In the genomic region with DNA sequence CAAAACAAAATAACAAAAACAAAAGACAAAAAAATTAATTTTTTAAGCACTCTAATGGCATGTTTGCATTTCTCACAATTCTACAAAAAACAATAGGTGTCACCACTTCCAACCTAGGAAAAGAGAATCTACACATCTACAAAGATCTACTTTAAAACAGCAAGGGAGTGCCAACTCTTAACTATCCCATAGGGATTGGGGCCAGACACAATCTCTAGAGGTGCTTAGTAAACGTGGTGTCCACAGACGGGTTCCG, we compare ENCODE assay signal across 8 mouse cellular contexts. TPM values are rescaled to one million over a fixed set of nuclear protein-coding genes. Genes with fewer than 3 reads are reported as not detected.
DNase-seq lines count a peak whose midpoint lies in the region; ATAC-seq and TF ChIP-seq lines count a peak whose summit lies in the region.

A gene (plus strand): TSS at position 192 of the 256 bp plus-strand sequence.

- H3K4me2 ChIP-seq in kidney, embryonic 15.5 days: peak within 1 kb of the TSS; percentile 67
- H3K4me2 ChIP-seq in hindbrain, postnatal 0 days (ENCODE audit: low read depth, low read length): peak within 1 kb of the TSS; percentile 78
- peak within 1 kb of the TSS; percentile 78 for H3K4me2 ChIP-seq in midbrain, embryonic 16.5 days (ENCODE audit: low read length)

- no peak for DNase-seq in kidney, adult 8-10 months
- DNase-seq in embryonic facial prominence, embryonic 10.5 days (ENCODE audit: low spot score): no peak
- no peak for DNase-seq in hindbrain, postnatal 0 days (ENCODE audit: low spot score)
- DNase-seq in adrenal gland, adult 2 months: no peak
- no peak for DNase-seq in adipocyte (ENCODE audit: low spot score)
- DNase-seq in embryo, embryonic 10.5 days (ENCODE audit: low spot score): no peak

- WGBS in kidney, embryonic 15.5 days: 17% methylated on average over 3 of the region's 3 CpGs
- WGBS in embryonic facial prominence, embryonic 10.5 days: 18% methylated on average over 3 of the region's 3 CpGs
- 41% methylated on average over 3 of the region's 3 CpGs for WGBS in hindbrain, postnatal 0 days
- 14% methylated on average over 3 of the region's 3 CpGs for WGBS in midbrain, embryonic 16.5 days

- peak within 1 kb of the TSS; percentile 86 for H3K27ac ChIP-seq in kidney, embryonic 15.5 days
- peak within 1 kb of the TSS; percentile 92 for H3K27ac ChIP-seq in embryonic facial prominence, embryonic 10.5 days (replicated peaks)
- H3K27ac ChIP-seq in hindbrain, postnatal 0 days: peak within 1 kb of the TSS; percentile 38; the same call in 1 of the 2 replicates
- H3K27ac ChIP-seq in midbrain, embryonic 16.5 days (ENCODE audit: low read length): 0 out of 2 replicates have a peak within 1 kb of the TSS, but pooled peaks have one; percentile 46

- no peak for ATAC-seq in kidney, embryonic 15.5 days (replicated peaks; ENCODE audit: low FRiP score)
- no peak; the same call in 1 of the 2 replicates for ATAC-seq in hindbrain, postnatal 0 days
- no peak; the same call in 1 of the 2 replicates for ATAC-seq in midbrain, embryonic 16.5 days

- H3K27me3 ChIP-seq in kidney, embryonic 15.5 days: 0 out of 2 replicates have a peak, but pooled peaks cover 6% of the 10 kb centered on the region
- H3K27me3 ChIP-seq in embryonic facial prominence, embryonic 10.5 days (replicated peaks; ENCODE audit: low read depth, poor library complexity, severe bottlenecking): peaks cover 44% of the 10 kb centered on the region
- no peaks in the 10 kb centered on the region for H3K27me3 ChIP-seq in hindbrain, postnatal 0 days (ENCODE audit: insufficient read depth, low read length)
- no peaks in the 10 kb centered on the region for H3K27me3 ChIP-seq in midbrain, embryonic 16.5 days (ENCODE audit: control insufficient read depth, insufficient read depth, low read depth, low read length)

- peak within 1 kb of the TSS; percentile 69 for H3K9ac ChIP-seq in kidney, embryonic 15.5 days
- peak within 1 kb of the TSS; percentile 56; the same call in 1 of the 2 replicates for H3K9ac ChIP-seq in hindbrain, postnatal 0 days (replicated peaks; ENCODE audit: low read length)
- peak within 1 kb of the TSS; percentile 55; the same call in 1 of the 2 replicates for H3K9ac ChIP-seq in midbrain, embryonic 16.5 days (ENCODE audit: low read depth, low read length)

- peak within 1 kb of the TSS; percentile 65 for H3K4me3 ChIP-seq in kidney, embryonic 15.5 days (replicated peaks)
- peak within 1 kb of the TSS; percentile 78 for H3K4me3 ChIP-seq in embryonic facial prominence, embryonic 10.5 days
- H3K4me3 ChIP-seq in hindbrain, postnatal 0 days (ENCODE audit: low read length): peak within 1 kb of the TSS; percentile 49
- peak within 1 kb of the TSS; percentile 53 for H3K4me3 ChIP-seq in midbrain, embryonic 16.5 days (ENCODE audit: low read depth, low read length)

- H3K4me1 ChIP-seq in kidney, embryonic 15.5 days: no peaks in the 10 kb centered on the region
- H3K4me1 ChIP-seq in embryonic facial prominence, embryonic 10.5 days: 0 out of 2 replicates have a peak, but pooled peaks cover 6% of the 10 kb centered on the region
- H3K4me1 ChIP-seq in hindbrain, postnatal 0 days (ENCODE audit: insufficient read depth, low read length): no peaks in the 10 kb centered on the region
- H3K4me1 ChIP-seq in midbrain, embryonic 16.5 days (ENCODE audit: control insufficient read depth, insufficient read depth, low read length): peaks cover 8% of the 10 kb centered on the region; the same call in 1 of the 2 replicates

- no peak for TF ChIP-seq CTCF in hindbrain, postnatal 0 days (IDR thresholded peaks at IDR 0.05; ENCODE audit: low read depth)

- H3K36me3 ChIP-seq in kidney, embryonic 15.5 days: peaks cover 17% of the 10 kb centered on the region
- peaks cover 27% of the 10 kb centered on the region for H3K36me3 ChIP-seq in embryonic facial prominence, embryonic 10.5 days (replicated peaks)
- H3K36me3 ChIP-seq in hindbrain, postnatal 0 days (ENCODE audit: insufficient read depth, low read length): no peaks in the 10 kb centered on the region
- H3K36me3 ChIP-seq in midbrain, embryonic 16.5 days (ENCODE audit: control insufficient read depth, insufficient read depth, low read length): no peaks in the 10 kb centered on the region

- H3K9me3 ChIP-seq in kidney, embryonic 15.5 days (replicated peaks): no peaks in the 10 kb centered on the region
- H3K9me3 ChIP-seq in embryonic facial prominence, embryonic 10.5 days: no peaks in the 10 kb centered on the region
- no peaks in the 10 kb centered on the region for H3K9me3 ChIP-seq in hindbrain, postnatal 0 days (ENCODE audit: low read length)
- H3K9me3 ChIP-seq in midbrain, embryonic 16.5 days (replicated peaks; ENCODE audit: control insufficient read depth, low read length, poor library complexity, severe bottlenecking): no peaks in the 10 kb centered on the region

RNA-seq across cellular contexts. Expression of the gene that starts here (rescaled TPM):
- 30.3 and 31.2 TPM in 2 replicates for polyA plus RNA-seq in kidney, embryonic 15.5 days (2015; fragmentation: Nextera tagmentation; extraction: Ambion mirVana)
- polyA plus RNA-seq in embryonic facial prominence, embryonic 10.5 days (2016; fragmentation: Nextera tagmentation; extraction: Ambion mirVana): 37.0 and 40.2 TPM in 2 replicates
- 5.2 and 6.4 TPM in 2 replicates for total RNA-seq in hindbrain, postnatal 0 days (2014; rRNA removed)
- polyA plus RNA-seq in hindbrain, postnatal 0 days (2015; fragmentation: Nextera tagmentation; extraction: Ambion mirVana): 4.1 and 4.6 TPM in 2 replicates
- polyA plus RNA-seq in midbrain, embryonic 16.5 days (2015; fragmentation: Nextera tagmentation; extraction: Ambion mirVana): 2.8 and 4.4 TPM in 2 replicates
- total RNA-seq in adrenal gland, adult 2 months (2021): under 1 TPM; 0.35 to 0.86 TPM
- 0.03 and 0.20 TPM in 2 replicates for polyA plus RNA-seq in adrenal gland, adult 2 months (2012; rRNA removed)

Comparison
In these comparisons a context has a peak if more than half of its experiments do, and no peak if none do; other contexts are left out.
1. H3K27ac ChIP-seq: peak in every context shown above with its lines; median percentile 92 in embryonic facial prominence, embryonic 10.5 days; 86 in kidney, embryonic 15.5 days; 46 in midbrain, embryonic 16.5 days; 38 in hindbrain, postnatal 0 days.